Mouse (Mus musculus): ENCODE results near the gene Stk32b. TPM values are rescaled to one million over a fixed set of nuclear protein-coding genes. Genes with fewer than 3 reads are reported as not detected.

Gene Stk32b
- 0.66 TPM for polyA plus RNA-seq (2014; fragmentation: Illumina TruSeq; extraction: RNeasy Lipid Tissue Mini Kit (QIAGEN cat#74804))

GRCm38 (mm10) chr5:37716505-37717372, at the start of gene Stk32b:
Gene Stk32b, minus strand, starts transcription at chr5:37717171.

GRCm38 (mm10) chr5:37735224-37735623, 18.3 kb upstream of the Stk32b start, which contains the start of gene Cytl1:
Gene Cytl1, plus strand, starts transcription at chr5:37735519.

Other genes starting within 250 kb of the Stk32b start
- gene Cytl1, start 18.3 kb upstream of the Stk32b start, polyA plus RNA-seq (2014; fragmentation: Illumina TruSeq; extraction: RNeasy Lipid Tissue Mini Kit (QIAGEN cat#74804)) = not detected
- 0.54 TPM for gene Msx1, start 107.4 kb upstream of the Stk32b start, polyA plus RNA-seq (2014; fragmentation: Illumina TruSeq; extraction: RNeasy Lipid Tissue Mini Kit (QIAGEN cat#74804))

All from ovary, adult 10 weeks (tissue).